Mouse (Mus musculus): ENCODE data around the gene Cacnb1. TPM values are rescaled to one million over a fixed set of nuclear protein-coding genes. Genes with fewer than 3 reads are reported as not detected.

Cacnb1 gene
- polyA plus RNA-seq, 2 experiments: 0.38 TPM; not detected in 1

DNA sequence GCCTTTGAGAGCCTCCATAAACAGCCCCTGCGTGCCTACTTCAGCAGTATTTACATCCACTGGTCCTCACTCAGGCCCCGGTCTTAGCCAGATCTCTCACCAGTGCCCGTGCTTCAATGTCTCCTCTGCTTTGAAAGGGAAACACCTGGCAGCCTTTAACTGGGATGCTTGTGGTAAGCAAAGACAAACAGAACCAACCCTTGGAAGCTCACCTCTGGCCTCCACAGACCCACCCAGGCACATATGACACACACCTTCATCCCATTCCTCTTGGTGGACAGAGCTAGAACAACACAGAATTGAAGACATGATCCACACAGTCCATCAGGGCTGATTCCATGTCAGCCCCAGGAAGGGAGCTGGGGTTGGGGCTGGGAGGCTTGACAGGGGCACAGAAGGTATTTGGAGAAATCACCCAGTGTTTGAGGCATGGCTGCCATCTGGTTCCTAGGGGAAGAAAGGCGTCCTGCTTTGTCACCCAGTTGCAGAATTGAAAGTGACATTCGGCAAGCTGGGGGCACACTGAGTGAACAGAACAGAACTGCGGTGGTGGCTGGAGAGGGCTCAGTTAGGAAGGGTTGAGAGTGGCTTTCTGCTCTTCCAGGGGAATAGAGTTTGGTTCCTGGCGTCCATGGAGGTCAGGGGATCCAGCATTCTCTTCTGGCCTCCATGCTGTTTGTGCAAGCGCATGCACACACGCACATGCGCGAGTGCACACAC is 24.6 kb downstream of the Cacnb1 start:
- H3K27me3 ChIP-seq (ENCODE audit: control insufficient read depth, insufficient read depth, low read length): peaks cover 7% of the 10 kb centered on the region
- TF ChIP-seq EP300 (IDR thresholded peaks at IDR 0.05; ENCODE audit: low read depth) (no peak), CTCF (IDR thresholded peaks at IDR 0.05; ENCODE audit: low read depth) (no peak)
- no peak overlapping the region for H3K4me2 ChIP-seq (ENCODE audit: low read depth)
- no peak overlapping the region for H3K9ac ChIP-seq (replicated peaks)
- no peaks in the 10 kb centered on the region for H3K36me3 ChIP-seq (replicated peaks; ENCODE audit: control insufficient read depth, insufficient read depth, low read depth)
- 66% methylated on average over 11 of the region's 11 CpGs for WGBS (ENCODE audit: insufficient replicate concordance)
- ATAC-seq (ENCODE audit: insufficient read depth): no peak
- H3K9me3 ChIP-seq (ENCODE audit: control insufficient read depth, low read length): no peaks in the 10 kb centered on the region
- DNase-seq (ENCODE audit: low read depth in 3 of 3, low spot score in 3 of 3): no peak
- peaks cover 0 to 21% of the 10 kb centered on the region in 2 experiments; a peak in 3 of 4 replicates for H3K4me1 ChIP-seq (replicated peaks; ENCODE audit: control insufficient read depth in 2 of 2, insufficient read depth in 2 of 2, low read length in 1 of 2)
- no peak overlapping the region for H3K4me3 ChIP-seq (ENCODE audit: insufficient read depth in 1 of 2, low read depth in 2 of 2, low read length in 2 of 2)
- no peak overlapping the region for H3K27ac ChIP-seq

DNA sequence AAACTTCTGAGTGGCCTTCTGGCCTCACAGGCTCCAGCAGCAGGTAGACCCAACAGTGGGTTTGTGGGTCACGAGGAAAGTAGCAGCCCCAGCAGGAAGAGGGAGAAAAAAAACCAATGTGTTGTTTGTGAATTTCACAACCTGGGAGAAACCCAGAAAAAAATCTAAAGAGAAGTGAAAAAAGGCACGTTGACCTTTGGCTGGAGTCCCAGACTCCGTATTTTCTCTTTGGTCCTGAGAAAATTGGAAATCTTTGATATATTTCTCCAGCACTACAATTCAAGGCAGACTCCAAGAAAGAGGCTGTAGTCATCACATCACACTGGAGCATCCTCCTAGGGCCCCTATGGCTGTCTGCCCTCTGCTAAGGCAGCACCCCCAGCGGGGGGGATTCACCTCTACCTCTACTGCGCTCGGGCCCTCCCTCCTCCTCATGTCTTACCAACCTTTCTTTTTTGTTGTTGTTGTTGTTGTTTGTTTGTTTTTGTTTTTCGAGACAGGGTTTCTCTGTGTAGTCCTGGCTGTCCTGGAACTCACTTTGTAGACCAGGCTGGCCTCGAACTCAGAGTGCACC is 25.4 kb downstream of the Cacnb1 start:
- Histone ChIP-seq H3K27me3 (ENCODE audit: control insufficient read depth, insufficient read depth, low read length) (peaks cover 5% of the 10 kb centered on the region), H3K4me2 (ENCODE audit: low read depth) (no peak overlapping the region), H3K4me3 (ENCODE audit: insufficient read depth in 1 of 2, low read depth in 2 of 2, low read length in 2 of 2) (no peak overlapping the region), H3K4me1 (replicated peaks; ENCODE audit: control insufficient read depth in 2 of 2, insufficient read depth in 2 of 2, low read length in 1 of 2) (peaks cover 0 to 21% of the 10 kb centered on the region in 2 experiments; a peak in 3 of 4 replicates), H3K27ac (no peak overlapping the region), H3K9ac (replicated peaks) (no peak overlapping the region), H3K36me3 (replicated peaks; ENCODE audit: control insufficient read depth, insufficient read depth, low read depth) (no peaks in the 10 kb centered on the region), H3K9me3 (ENCODE audit: control insufficient read depth, low read length) (no peaks in the 10 kb centered on the region)
- TF ChIP-seq EP300 (IDR thresholded peaks at IDR 0.05; ENCODE audit: low read depth) (no peak), CTCF (IDR thresholded peaks at IDR 0.05; ENCODE audit: low read depth) (no peak)
- DNase-seq (ENCODE audit: low read depth in 3 of 3, low spot score in 3 of 3) (no peak), ATAC-seq (ENCODE audit: insufficient read depth) (no peak)
- WGBS (ENCODE audit: insufficient replicate concordance): 66% methylated on average over 8 of the region's 8 CpGs

DNA sequence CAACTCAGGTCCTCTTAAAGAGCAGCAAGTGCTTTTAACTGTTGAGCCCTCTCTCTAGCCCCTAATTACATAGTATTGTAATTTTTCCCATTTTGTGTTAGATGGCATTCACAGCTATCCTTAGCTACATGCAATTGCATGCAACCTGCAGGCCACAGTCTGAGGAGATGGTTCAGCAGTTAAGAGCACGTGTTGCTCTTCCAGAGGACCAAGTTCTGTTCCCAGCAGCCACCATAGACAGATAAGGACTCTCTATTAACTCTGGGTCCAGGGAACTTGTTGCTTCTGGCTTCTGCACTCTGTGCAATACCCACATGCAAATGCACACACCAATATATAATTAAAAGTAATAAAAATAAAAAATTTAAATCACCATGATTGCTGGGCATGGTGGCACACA is 26.1 kb downstream of the Cacnb1 start:
- TF ChIP-seq EP300 (IDR thresholded peaks at IDR 0.05; ENCODE audit: low read depth) (no peak), CTCF (IDR thresholded peaks at IDR 0.05; ENCODE audit: low read depth) (no peak)
- H3K4me3 ChIP-seq (ENCODE audit: insufficient read depth in 1 of 2, low read depth in 2 of 2, low read length in 2 of 2): no peak overlapping the region
- H3K4me2 ChIP-seq (ENCODE audit: low read depth): no peak overlapping the region
- H3K27ac ChIP-seq: no peak overlapping the region
- H3K9me3 ChIP-seq (ENCODE audit: control insufficient read depth, low read length): no peaks in the 10 kb centered on the region
- 31% methylated on average over 1 of the region's 1 CpGs for WGBS (ENCODE audit: insufficient replicate concordance)
- H3K27me3 ChIP-seq (ENCODE audit: control insufficient read depth, insufficient read depth, low read length): peaks cover 4% of the 10 kb centered on the region
- H3K4me1 ChIP-seq (replicated peaks; ENCODE audit: control insufficient read depth in 2 of 2, insufficient read depth in 2 of 2, low read length in 1 of 2): peaks cover 0 to 21% of the 10 kb centered on the region in 2 experiments; a peak in 3 of 4 replicates
- ATAC-seq (ENCODE audit: insufficient read depth) (no peak), DNase-seq (ENCODE audit: low read depth in 3 of 3, low spot score in 3 of 3) (no peak)
- no peaks in the 10 kb centered on the region for H3K36me3 ChIP-seq (replicated peaks; ENCODE audit: control insufficient read depth, insufficient read depth, low read depth)
- H3K9ac ChIP-seq (replicated peaks): no peak overlapping the region

DNA sequence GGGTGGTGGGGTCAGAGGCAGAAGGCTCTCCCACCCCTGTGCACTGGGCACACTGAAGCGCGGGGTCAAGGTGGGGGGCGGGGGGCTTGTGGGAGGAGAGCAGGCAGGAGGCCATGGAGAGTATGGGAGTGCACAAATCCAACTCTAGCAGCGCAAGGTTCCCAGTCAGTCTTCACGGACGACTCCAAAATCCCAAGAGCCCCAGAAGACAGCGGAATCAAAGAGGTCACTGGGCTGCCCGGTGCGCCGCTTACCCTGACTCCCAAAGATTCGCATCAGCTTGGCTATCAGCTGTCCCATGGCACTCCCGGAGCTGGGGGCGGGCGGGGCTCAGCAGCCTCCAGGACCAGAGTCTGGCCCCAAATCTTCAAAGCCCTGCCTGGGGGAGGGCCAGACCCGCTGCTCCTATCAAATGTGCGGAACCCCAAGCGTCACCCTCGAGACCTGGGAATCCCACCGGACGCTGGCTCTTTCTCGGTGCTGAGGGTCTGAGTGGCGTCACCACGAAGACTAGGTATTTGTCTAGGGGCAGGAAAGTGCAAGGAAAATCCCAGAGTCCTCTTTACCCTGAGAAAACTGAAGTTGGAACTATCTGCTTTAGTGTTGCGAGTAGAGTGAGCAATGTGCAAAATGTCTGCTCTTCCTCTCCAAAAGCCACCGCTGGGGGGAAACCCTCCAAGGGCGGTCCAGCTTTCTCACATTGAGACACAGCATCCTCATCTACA is 27.1 kb downstream of the Cacnb1 start, which contains the start of gene Arl5c:
Gene Arl5c, minus strand, starts transcription at position 618 of the 725 bp plus-strand sequence.
- Histone ChIP-seq H3K9me3 (ENCODE audit: control insufficient read depth, low read length) (no peaks in the 10 kb centered on the region), H3K27me3 (ENCODE audit: control insufficient read depth, insufficient read depth, low read length) (no peaks in the 10 kb centered on the region; the same call in 1 of the 2 replicates), H3K4me2 (ENCODE audit: low read depth) (peak within 1 kb of the TSS; percentile 74), H3K36me3 (replicated peaks; ENCODE audit: control insufficient read depth, insufficient read depth, low read depth) (no peaks in the 10 kb centered on the region), H3K9ac (replicated peaks) (no peak within 1 kb of the TSS; the same call in 1 of the 2 replicates), H3K4me1 (replicated peaks; ENCODE audit: control insufficient read depth in 2 of 2, insufficient read depth in 2 of 2, low read length in 1 of 2) (peaks cover 0 to 19% of the 10 kb centered on the region in 2 experiments; a peak in 3 of 4 replicates), H3K4me3 (ENCODE audit: insufficient read depth in 1 of 2, low read depth in 2 of 2, low read length in 2 of 2) (peak within 1 kb of the TSS; percentile 36 to 42), H3K27ac (no peak within 1 kb of the TSS)
- DNase-seq (ENCODE audit: low read depth in 3 of 3, low spot score in 3 of 3) (no peak), ATAC-seq (ENCODE audit: insufficient read depth) (no peak)
- 3% methylated on average over 26 of the region's 26 CpGs for whole genome bisulfite sequencing (ENCODE audit: insufficient replicate concordance)
- TF ChIP-seq CTCF (IDR thresholded peaks at IDR 0.05; ENCODE audit: low read depth) (peak; percentile 20; the same call in 1 of the 2 replicates), EP300 (IDR thresholded peaks at IDR 0.05; ENCODE audit: low read depth) (no peak)

Data from liver, embryonic 14.5 days (tissue).